Mouse (Mus musculus): ENCODE measurements around the gene Amotl2. TPM values are rescaled to one million over a fixed set of nuclear protein-coding genes. Genes with fewer than 3 reads are reported as not detected.

Gene Amotl2
- total and polyA plus RNA-seq, 3 experiments = not detected

DNA sequence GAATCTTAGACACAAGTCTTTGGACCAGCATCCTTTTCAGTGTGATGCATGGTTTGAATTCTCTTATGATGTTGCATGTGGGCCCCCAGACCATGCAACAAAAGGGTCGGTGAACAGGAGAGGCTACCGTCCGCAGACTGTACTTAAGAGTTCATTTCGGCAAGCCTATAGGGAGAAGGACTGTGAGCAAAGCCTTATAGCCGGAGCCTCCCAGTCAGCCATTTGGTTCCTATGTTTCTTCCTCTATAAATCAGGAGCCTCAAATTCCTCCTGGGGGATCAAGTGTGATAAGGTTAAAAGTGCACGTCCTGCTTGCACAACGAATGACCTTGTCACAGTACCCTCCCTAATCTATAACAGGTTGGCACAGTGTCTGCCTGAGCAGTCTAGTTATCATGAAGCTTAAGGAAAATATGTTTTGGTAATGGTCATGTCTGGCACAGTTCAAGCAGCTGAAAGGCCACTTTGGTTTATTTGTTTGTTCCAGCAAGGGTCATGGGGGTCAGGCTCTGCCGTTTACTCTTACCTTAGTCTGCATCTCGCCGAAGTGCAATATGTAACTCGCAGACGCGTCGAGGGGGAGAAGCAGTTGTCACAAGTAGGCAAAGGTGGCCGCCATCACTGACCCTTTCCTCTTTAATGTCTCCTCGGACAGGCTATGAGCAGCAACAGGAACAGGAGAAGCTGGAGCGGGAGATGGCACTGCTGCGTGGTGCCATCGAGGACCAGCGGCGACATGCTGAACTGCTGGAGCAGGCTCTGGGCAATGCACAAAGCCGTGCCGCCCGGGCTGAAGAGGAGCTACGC is 11.4 kb downstream of the Amotl2 start:
- Histone ChIP-seq H3K9ac (ENCODE audit: control insufficient read depth, low read depth, low read length, poor library complexity, severe bottlenecking) (no peak overlapping the region), H3K36me3 (ENCODE audit: control insufficient read depth in 1 of 2, insufficient read depth in 2 of 2, low read length in 2 of 2) (no peaks in the 10 kb centered on the region), H3K27ac (ENCODE audit: control insufficient read depth, low read depth, low read length) (no peak overlapping the region), H3K9me3 (replicated peaks; ENCODE audit: insufficient read depth, low read length) (no peaks in the 10 kb centered on the region), H3K27me3 (ENCODE audit: control insufficient read depth in 1 of 2, insufficient read depth in 2 of 2, low read length in 2 of 2) (no peaks in the 10 kb centered on the region), H3K4me1 (ENCODE audit: control insufficient read depth in 1 of 2, insufficient read depth in 2 of 2, low read length in 2 of 2) (no peaks in the 10 kb centered on the region), H3K79me2 (ENCODE audit: control insufficient read depth, insufficient read depth, low read length, poor library complexity) (no peaks in the 10 kb centered on the region), H3K4me3 (ENCODE audit: control insufficient read depth in 1 of 2, insufficient read depth in 1 of 2, low read depth in 2 of 2, low read length in 2 of 2) (no peak overlapping the region)
- TF ChIP-seq SMC3 (IDR thresholded peaks at IDR 0.05; ENCODE audit: low read depth, low read length) = no peak
- no peak for TF ChIP-seq EP300 (IDR thresholded peaks at IDR 0.05; ENCODE audit: low read depth in 1 of 2, low read length in 2 of 2)
- TF ChIP-seq ETS1 (IDR thresholded peaks at IDR 0.05; ENCODE audit: low read depth, low read length) = no peak
- TF ChIP-seq UBTF (IDR thresholded peaks at IDR 0.05; ENCODE audit: borderline replicate concordance, insufficient read depth, low read depth, low read length) = no peak
- no peak for TF ChIP-seq MAX (IDR thresholded peaks at IDR 0.05; ENCODE audit: low read length)
- TF ChIP-seq USF1 (IDR thresholded peaks at IDR 0.05; ENCODE audit: low read depth, low read length) = no peak
- TF ChIP-seq CTCF (IDR thresholded peaks at IDR 0.05 in 2 of 3, conservative IDR thresholded peaks at IDR 0.05 in 1 of 3; ENCODE audit: control insufficient read depth in 1 of 3, insufficient read depth in 1 of 3, low read depth in 2 of 3, low read length in 3 of 3, poor library complexity in 1 of 3, severe bottlenecking in 1 of 3) = no peak
- no peak for TF ChIP-seq TCF12 (IDR thresholded peaks at IDR 0.05; ENCODE audit: low read depth, low read length)
- TF ChIP-seq ZNF384 (IDR thresholded peaks at IDR 0.05; ENCODE audit: low read depth, low read length) = no peak
- TF ChIP-seq ZKSCAN1 (IDR thresholded peaks at IDR 0.05; ENCODE audit: low read depth, low read length) = no peak
- TF ChIP-seq MAFK (IDR thresholded peaks at IDR 0.05; ENCODE audit: borderline replicate concordance, low read depth, low read length) = no peak
- no peak for TF ChIP-seq USF2 (IDR thresholded peaks at IDR 0.05; ENCODE audit: borderline replicate concordance in 1 of 2, insufficient read depth in 1 of 2, low read depth in 1 of 2, low read length in 2 of 2)
- TF ChIP-seq CHD1 (IDR thresholded peaks at IDR 0.05; ENCODE audit: low read depth, low read length) = no peak
- no peak for TF ChIP-seq NELFE (IDR thresholded peaks at IDR 0.05; ENCODE audit: low read depth, low read length)
- TF ChIP-seq ZC3H11A (IDR thresholded peaks at IDR 0.05; ENCODE audit: low read depth, low read length) = no peak
- TF ChIP-seq POLR2AphosphoS2 (IDR thresholded peaks at IDR 0.05; ENCODE audit: low read length) = no peak
- TF ChIP-seq HCFC1 (IDR thresholded peaks at IDR 0.05; ENCODE audit: low read depth, low read length) = no peak
- TF ChIP-seq CHD2 (IDR thresholded peaks at IDR 0.05; ENCODE audit: low read length) = no peak
- DNase-seq (ENCODE audit: low read depth, low spot score) = no peak

DNA sequence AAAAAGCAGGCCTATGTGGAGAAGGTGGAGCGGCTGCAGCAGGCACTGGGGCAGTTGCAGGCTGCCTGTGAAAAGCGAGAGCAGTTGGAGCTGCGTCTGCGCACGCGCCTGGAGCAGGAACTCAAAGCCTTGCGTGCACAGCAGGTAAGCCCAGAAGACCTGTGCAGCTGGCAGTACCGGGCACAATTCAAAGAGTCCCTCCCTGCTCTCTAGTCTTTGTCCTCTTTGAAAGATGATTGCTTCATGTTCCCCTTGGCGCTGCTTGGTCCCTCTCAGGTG is 11.9 kb downstream of the Amotl2 start:
- Histone ChIP-seq H3K27ac (ENCODE audit: control insufficient read depth, low read depth, low read length) (no peak overlapping the region), H3K27me3 (ENCODE audit: control insufficient read depth in 1 of 2, insufficient read depth in 2 of 2, low read length in 2 of 2) (no peaks in the 10 kb centered on the region), H3K4me3 (ENCODE audit: control insufficient read depth in 1 of 2, insufficient read depth in 1 of 2, low read depth in 2 of 2, low read length in 2 of 2) (no peak overlapping the region), H3K9me3 (replicated peaks; ENCODE audit: insufficient read depth, low read length) (no peaks in the 10 kb centered on the region), H3K36me3 (ENCODE audit: control insufficient read depth in 1 of 2, insufficient read depth in 2 of 2, low read length in 2 of 2) (no peaks in the 10 kb centered on the region), H3K4me1 (ENCODE audit: control insufficient read depth in 1 of 2, insufficient read depth in 2 of 2, low read length in 2 of 2) (no peaks in the 10 kb centered on the region), H3K9ac (ENCODE audit: control insufficient read depth, low read depth, low read length, poor library complexity, severe bottlenecking) (no peak overlapping the region), H3K79me2 (ENCODE audit: control insufficient read depth, insufficient read depth, low read length, poor library complexity) (no peaks in the 10 kb centered on the region)
- DNase-seq (ENCODE audit: low read depth, low spot score) = no peak
- TF ChIP-seq RAD21 (IDR thresholded peaks at IDR 0.05; ENCODE audit: low read depth, low read length) (no peak), SMC3 (IDR thresholded peaks at IDR 0.05; ENCODE audit: low read depth, low read length) (no peak), CHD1 (IDR thresholded peaks at IDR 0.05; ENCODE audit: low read depth, low read length) (no peak), TCF12 (IDR thresholded peaks at IDR 0.05; ENCODE audit: low read depth, low read length) (no peak), HCFC1 (IDR thresholded peaks at IDR 0.05; ENCODE audit: low read depth, low read length) (no peak), JUND (IDR thresholded peaks at IDR 0.05; ENCODE audit: low read depth, low read length) (no peak), UBTF (IDR thresholded peaks at IDR 0.05; ENCODE audit: borderline replicate concordance, insufficient read depth, low read depth, low read length) (no peak), MXI1 (IDR thresholded peaks at IDR 0.05; ENCODE audit: low read depth, low read length) (no peak), ZC3H11A (IDR thresholded peaks at IDR 0.05; ENCODE audit: low read depth, low read length) (no peak), ZMIZ1 (IDR thresholded peaks at IDR 0.05; ENCODE audit: low read depth, low read length) (no peak)

Measured in MEL (cell line).